Mouse (Mus musculus) liver, embryonic 14.5 days (tissue): ENCODE measurements around the gene Pdlim5.

Source experiments
- CTCF ChIP-seq: IDR thresholded peaks from 2 replicates; pipeline ENCODE4 v1.5.1; 2016; ENCODE audit warnings: antibody characterized with exemption, low read depth, control low read depth
- EP300 ChIP-seq: IDR thresholded peaks from 2 replicates; pipeline ENCODE4 v1.6.1; 2016; ENCODE audit warnings: antibody characterized with exemption, low read depth

DNA sequence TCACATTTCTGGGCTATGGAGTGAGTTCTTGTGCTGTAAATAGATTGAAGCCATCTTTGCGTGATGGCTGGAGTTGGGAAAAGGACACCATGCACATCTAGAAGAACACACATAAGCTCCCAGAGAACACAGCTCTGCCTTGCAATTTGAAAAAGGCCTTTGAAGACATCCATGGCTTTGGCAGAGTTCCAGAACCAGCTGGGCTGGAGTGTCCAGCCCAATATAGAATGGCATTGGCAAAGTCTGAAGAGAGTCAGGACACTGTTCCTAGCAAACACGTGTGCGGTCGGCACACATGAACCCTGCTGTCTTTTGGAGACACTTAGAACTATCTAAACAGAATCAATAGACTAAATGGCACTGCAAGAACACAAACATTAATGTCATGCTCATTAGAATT, 26.7 kb upstream of the Pdlim5 start:
- TF ChIP-seq EP300 (no peak), CTCF (no peak)
